Mouse (Mus musculus) lung, adult 18-20 months (tissue): ENCODE measurements around the gene Hist1h1e.
"Not testable (repeated sequence)": the region's sequence is repeated elsewhere in the genome, so short reads cannot be mapped to it uniquely, and the experiment has no call there.

Experiments
- DNase-seq, 2 experiments: peaks; one replicate each; pipeline ENCODE4 v3.0.0; 2022; ENCODE audit warnings: mixed read lengths in 2 of 2

Gene Hist1h1e

GRCm38 (mm10) chr13:23591206-23591605 is 31.2 kb downstream of the Hist1h1e start:
- DNase-seq: no peak

GRCm38 (mm10) chr13:23586940-23587225 is 35.5 kb downstream of the Hist1h1e start:
- DNase-seq: no peak

- no peak for DNase-seq
Observed at GRCm38 (mm10) chr13:23586099-23586939, 36.0 kb downstream of the Hist1h1e start.

- DNase-seq: peak; percentile 81
Observed at GRCm38 (mm10) chr13:23585442-23586098, 36.8 kb downstream of the Hist1h1e start.

- peak; percentile 78 to 86 for DNase-seq
Observed at GRCm38 (mm10) chr13:23585029-23585441, 37.3 kb downstream of the Hist1h1e start.

GRCm38 (mm10) chr13:23584331-23584730 is 38.0 kb downstream of the Hist1h1e start:
- DNase-seq: no peak

- no peak for DNase-seq
Observed at GRCm38 (mm10) chr13:23583387-23584068, 38.8 kb downstream of the Hist1h1e start.

- no peak for DNase-seq
Observed at GRCm38 (mm10) chr13:23582219-23583056, 39.9 kb downstream of the Hist1h1e start.

- peak; percentile 98 for DNase-seq
Observed at GRCm38 (mm10) chr13:23581408-23582218, 40.7 kb downstream of the Hist1h1e start, which contains the start of gene Hist1h4d. TSS of gene Hist1h4d (plus strand) at chr13:23581598.

GRCm38 (mm10) chr13:23577835-23578234 is 44.5 kb downstream of the Hist1h1e start:
- no peak for DNase-seq

GRCm38 (mm10) chr13:23576906-23577639 is 45.3 kb downstream of the Hist1h1e start:
- no peak for DNase-seq

- no peak for DNase-seq
Observed at GRCm38 (mm10) chr13:23576351-23576881, 45.9 kb downstream of the Hist1h1e start.

GRCm38 (mm10) chr13:23575864-23576313 is 46.5 kb downstream of the Hist1h1e start:
- DNase-seq: not testable (repeated sequence)

GRCm38 (mm10) chr13:23575271-23575851 is 47.0 kb downstream of the Hist1h1e start, which contains the start of gene Hist1h3d:
TSS of gene Hist1h3d (plus strand) at chr13:23575763.
- DNase-seq: no peak

- not testable (repeated sequence) for DNase-seq
Observed at GRCm38 (mm10) chr13:23574546-23575170, 47.7 kb downstream of the Hist1h1e start.

GRCm38 (mm10) chr13:23573898-23574524 is 48.3 kb downstream of the Hist1h1e start, which contains the start of the genes Hist1h2bf and Hist1h2ad:
TSS of gene Hist1h2bf (minus strand) at chr13:23574196.
TSS of gene Hist1h2ad (plus strand) at chr13:23574381.
- DNase-seq: peak; percentile 86 to 89

GRCm38 (mm10) chr13:23573034-23573897 is 49.1 kb downstream of the Hist1h1e start:
- not testable (repeated sequence) for DNase-seq
